Mouse (Mus musculus) cerebellum, adult 2 months (tissue): ENCODE measurements around the gene Oscp1. TPM values are rescaled to one million over a fixed set of nuclear protein-coding genes. Genes with fewer than 3 reads are reported as not detected.

ENCODE experiments used
- DNase-seq, 2 experiments: peaks; one replicate each; pipeline ENCODE4 v3.0.0; 2021
- H3K27ac ChIP-seq: fragments of 200-500 bp; 2 replicates; pipeline ENCODE4 v1.5.1; 2012; ENCODE audit warnings: low read length, control low read depth, inconsistent platforms; ENCODE audit not compliant: insufficient read depth
- H3K27me3 ChIP-seq: fragments of 200-500 bp; 2 replicates; pipeline ENCODE4 v1.6.1; 2012; ENCODE audit warnings: inconsistent platforms, mild to moderate bottlenecking, low read length, moderate library complexity; ENCODE audit not compliant: control insufficient read depth, insufficient read depth
- H3K4me1 ChIP-seq: fragments of 200-500 bp; 2 replicates; pipeline ENCODE4 v1.6.1; 2011; ENCODE audit warnings: low read length; ENCODE audit not compliant: control insufficient read depth, insufficient read depth
- H3K4me3 ChIP-seq: fragments of 200-500 bp; replicated peaks from 2 replicates; pipeline ENCODE3; 2011; ENCODE audit warnings: mild to moderate bottlenecking, low read depth, low read length, control low read depth; ENCODE audit not compliant: insufficient read depth
- CTCF ChIP-seq: fragments of 200-500 bp; IDR thresholded peaks from 2 replicates; pipeline ENCODE4 v1.5.1; 2011; ENCODE audit warnings: low read depth, mild to moderate bottlenecking, control low read depth, low read length, moderate library complexity, borderline replicate concordance; ENCODE audit not compliant: insufficient read depth
- POLR2A ChIP-seq: fragments of 200-500 bp; IDR thresholded peaks from 2 replicates; pipeline ENCODE4 v1.6.1; 2011; ENCODE audit warnings: low read length, control low read depth, borderline replicate concordance; ENCODE audit not compliant: insufficient read depth
- WGBS: fragments of 180-500 bp; shearing (Covaris S2); methylation state at CpG from one replicate; pipeline ENCODE4 v1.1.7; 2018; 5-methylcytosine and 5-hydroxymethylcytosine counted together
- polyA plus RNA-seq: library from polyadenylated mRNA; depleted of rRNA; stranded (reverse); fragments of >200 nt; gene quantifications from 2 replicates; pipeline ENCODE4 v1.2.3, GENCODE M21; 2012

The Oscp1 gene
- polyA plus RNA-seq, 1 experiment: 12.8 TPM

DNA sequence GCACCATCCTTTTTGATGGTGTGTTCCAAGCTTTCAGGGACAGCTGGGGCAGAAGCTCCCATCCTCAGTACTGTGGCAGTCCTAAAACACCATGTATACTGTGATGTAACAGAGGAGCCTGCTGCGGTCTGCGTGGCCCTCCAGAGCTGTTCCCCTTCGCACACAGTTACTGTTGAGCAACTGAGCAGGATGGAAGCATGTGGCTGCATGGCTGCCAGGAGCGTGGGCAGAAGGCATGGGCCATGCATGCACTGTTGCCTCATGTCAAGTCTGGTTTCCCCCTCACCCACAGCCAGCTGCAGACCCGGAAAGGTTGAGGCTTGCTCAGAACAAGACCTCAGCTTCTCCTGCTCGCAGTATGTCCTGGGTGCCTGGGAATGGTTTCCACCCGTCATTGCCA, 6.9 kb downstream of the Oscp1 start:
- Histone ChIP-seq H3K4me1 (peaks cover 15% of the 10 kb centered on the region), H3K4me3 (no peak overlapping the region), H3K27ac (no peak overlapping the region), H3K27me3 (no peaks in the 10 kb centered on the region)
- TF ChIP-seq CTCF (no peak), POLR2A (no peak)
- no peak for DNase-seq
- 91% methylated on average over 7 of the region's 7 CpGs for WGBS

DNA sequence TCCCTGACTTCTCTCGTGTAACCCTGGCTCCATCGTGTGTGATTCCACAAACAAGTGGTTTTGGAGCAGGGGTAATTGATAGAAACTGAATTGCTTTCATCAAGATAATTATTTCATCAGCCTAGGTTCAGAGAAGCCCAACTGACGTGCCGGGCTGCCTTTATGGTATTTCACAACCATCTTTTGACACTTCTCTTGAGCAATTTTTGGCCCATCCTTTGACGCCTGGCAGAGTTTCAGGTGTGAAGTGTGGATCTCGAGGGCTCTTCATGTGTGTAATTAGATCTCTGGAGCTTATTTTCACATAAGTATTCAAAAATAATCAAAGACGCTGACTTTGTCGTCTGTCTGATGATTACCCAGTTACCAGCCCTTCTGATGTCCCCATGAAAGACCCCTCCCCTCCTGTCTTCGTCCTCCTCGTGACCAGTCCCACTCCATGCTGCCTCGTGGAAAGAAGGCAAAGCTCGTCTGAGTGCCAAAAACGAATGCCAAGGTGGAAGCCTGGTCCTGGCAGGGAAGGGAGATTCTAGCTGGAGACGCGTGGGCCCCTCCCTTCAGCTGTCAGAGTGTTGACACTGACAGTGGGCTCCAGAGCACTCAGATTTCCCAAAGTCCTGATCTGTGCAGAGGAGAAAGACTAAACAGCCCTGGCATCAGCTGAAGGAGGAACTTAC, 9.2 kb downstream of the Oscp1 start:
- 11% methylated on average over 15 of the region's 15 CpGs for WGBS
- H3K27ac ChIP-seq: no peak overlapping the region; the same call in 1 of the 2 replicates
- DNase-seq: peak; percentile 53 to 64
- H3K4me1 ChIP-seq: peaks cover 15% of the 10 kb centered on the region
- no peak overlapping the region for H3K4me3 ChIP-seq
- TF ChIP-seq POLR2A (no peak), CTCF (no peak)
- no peaks in the 10 kb centered on the region for H3K27me3 ChIP-seq

DNA sequence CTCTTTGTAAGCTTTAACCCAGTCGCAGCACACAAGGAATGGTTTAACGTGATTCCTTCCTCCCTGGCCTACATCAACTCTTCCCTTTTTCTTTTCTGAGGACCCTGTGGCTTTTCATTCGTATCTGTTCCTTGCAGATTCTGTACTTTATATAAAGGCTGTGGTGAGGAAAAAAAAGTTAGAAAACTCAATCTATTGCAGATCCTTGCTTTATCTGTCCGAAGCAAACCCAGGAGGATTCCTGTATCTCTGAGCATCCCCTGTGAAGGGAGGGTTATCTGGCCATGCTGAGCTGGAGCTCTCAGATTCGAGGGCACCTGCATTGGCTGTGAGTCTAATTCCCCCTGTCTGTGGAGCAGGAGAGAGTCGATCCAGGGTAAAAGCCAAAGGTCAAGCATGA, 10.5 kb downstream of the Oscp1 start:
- no peaks in the 10 kb centered on the region for H3K27me3 ChIP-seq
- TF ChIP-seq CTCF (no peak), POLR2A (no peak)
- peaks cover 11% of the 10 kb centered on the region for H3K4me1 ChIP-seq
- WGBS: 89% methylated on average over 6 of the region's 6 CpGs
- no peak overlapping the region for H3K27ac ChIP-seq
- no peak for DNase-seq
- H3K4me3 ChIP-seq: no peak overlapping the region

DNA sequence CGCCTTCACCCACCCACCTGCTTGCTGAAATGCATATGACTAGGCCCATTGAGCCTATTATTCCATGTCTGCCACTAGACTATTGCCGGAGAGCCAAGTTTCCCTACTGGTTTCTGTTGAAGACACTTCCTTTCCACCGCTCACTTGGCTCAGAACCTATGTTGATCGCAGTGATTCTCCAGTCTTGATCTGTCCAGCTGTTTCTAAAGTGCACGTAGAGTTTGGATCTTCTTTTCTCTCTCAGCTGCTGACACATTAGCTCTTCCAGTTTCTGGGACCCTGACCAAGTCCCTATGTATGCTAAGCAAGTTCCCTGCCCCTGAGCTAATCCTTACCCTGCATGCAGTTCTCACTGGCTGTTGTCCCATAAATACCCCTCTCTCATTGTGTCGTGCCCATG, 19.5 kb downstream of the Oscp1 start:
- DNase-seq: no peak
- H3K27ac ChIP-seq: no peak overlapping the region
- H3K27me3 ChIP-seq: no peaks in the 10 kb centered on the region
- 63% methylated on average over 6 of the region's 6 CpGs for WGBS
- TF ChIP-seq POLR2A (no peak), CTCF (no peak)
- no peaks in the 10 kb centered on the region; the same call in 1 of the 2 replicates for H3K4me1 ChIP-seq
- H3K4me3 ChIP-seq: no peak overlapping the region

DNA sequence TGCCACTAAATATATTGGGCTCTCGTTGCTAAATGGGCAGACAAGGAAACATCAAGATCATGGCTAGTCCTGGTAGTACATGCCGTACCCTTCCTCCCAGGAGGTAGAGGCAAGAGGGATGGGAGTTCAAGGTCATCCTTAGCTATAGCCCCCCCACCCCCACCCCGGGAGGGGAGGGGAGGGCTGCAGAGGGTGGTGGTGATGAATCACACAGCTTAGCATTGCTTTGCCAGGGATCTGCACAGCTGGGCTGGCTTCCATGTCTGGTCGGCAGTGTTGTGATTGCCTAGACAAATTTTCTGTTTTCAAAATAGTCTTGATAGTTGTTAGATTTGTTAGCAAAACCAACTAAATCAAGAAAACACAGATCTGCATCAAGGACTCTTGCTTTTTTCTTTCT, 20.9 kb downstream of the Oscp1 start:
- no peaks in the 10 kb centered on the region; the same call in 1 of the 2 replicates for H3K4me1 ChIP-seq
- H3K27ac ChIP-seq: no peak overlapping the region
- no peak overlapping the region for H3K4me3 ChIP-seq
- TF ChIP-seq POLR2A (no peak), CTCF (no peak)
- DNase-seq: no peak
- H3K27me3 ChIP-seq: no peaks in the 10 kb centered on the region
- WGBS: 83% methylated on average over 4 of the region's 4 CpGs

DNA sequence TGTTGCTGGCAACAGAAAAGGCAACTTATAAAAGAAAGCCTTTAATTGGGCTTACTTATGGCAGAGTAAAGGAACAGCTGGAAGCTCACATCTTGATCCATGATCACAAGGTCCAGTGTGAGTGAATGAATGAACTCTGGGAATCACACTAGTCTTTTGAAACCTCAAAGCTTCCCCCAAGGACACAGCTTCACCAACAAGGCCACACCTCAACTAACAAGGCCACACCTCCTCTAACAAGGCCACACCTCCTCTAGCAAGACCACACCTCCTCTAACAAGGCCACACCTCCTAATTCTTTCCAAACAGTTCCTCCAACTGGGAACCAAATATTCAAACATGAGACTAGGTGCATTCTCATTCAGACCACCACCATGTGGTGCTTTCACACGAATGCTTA, 23.2 kb downstream of the Oscp1 start:
- no peak for TF ChIP-seq POLR2A
- no peak for DNase-seq
- WGBS: 85% methylated on average over 1 of the region's 1 CpGs

DNA sequence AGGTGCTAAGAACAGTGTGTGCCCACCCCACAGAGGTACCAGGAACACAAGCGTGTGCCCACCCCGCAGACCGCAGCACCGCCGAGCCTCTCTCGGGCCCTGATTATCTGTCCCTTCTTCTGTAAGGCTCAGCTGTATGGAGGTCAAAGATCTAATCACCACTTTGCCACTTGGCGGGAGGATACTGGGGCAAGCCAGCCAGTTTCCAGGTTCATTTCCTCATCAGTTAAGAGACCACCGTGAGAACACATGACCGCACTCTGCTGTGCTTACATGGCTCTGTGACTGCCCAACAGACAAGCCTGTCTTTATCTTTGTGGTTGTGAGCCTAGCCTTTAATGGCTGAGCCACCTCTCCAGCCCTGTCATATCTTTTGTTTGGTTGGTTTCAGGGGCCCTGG, 24.7 kb downstream of the Oscp1 start:
- no peak for DNase-seq
- H3K27me3 ChIP-seq: no peaks in the 10 kb centered on the region
- no peak overlapping the region for H3K27ac ChIP-seq
- WGBS: 94% methylated on average over 9 of the region's 9 CpGs
- no peak overlapping the region for H3K4me3 ChIP-seq
- TF ChIP-seq POLR2A: no peak
- no peak for TF ChIP-seq CTCF
- H3K4me1 ChIP-seq: no peaks in the 10 kb centered on the region

More for the DNA sequence above, 23.2 kb downstream of the Oscp1 start:
- no peak overlapping the region for H3K27ac ChIP-seq
- no peaks in the 10 kb centered on the region for H3K27me3 ChIP-seq
- H3K4me1 ChIP-seq: no peaks in the 10 kb centered on the region; the same call in 1 of the 2 replicates
- H3K4me3 ChIP-seq: no peak overlapping the region

DNA sequence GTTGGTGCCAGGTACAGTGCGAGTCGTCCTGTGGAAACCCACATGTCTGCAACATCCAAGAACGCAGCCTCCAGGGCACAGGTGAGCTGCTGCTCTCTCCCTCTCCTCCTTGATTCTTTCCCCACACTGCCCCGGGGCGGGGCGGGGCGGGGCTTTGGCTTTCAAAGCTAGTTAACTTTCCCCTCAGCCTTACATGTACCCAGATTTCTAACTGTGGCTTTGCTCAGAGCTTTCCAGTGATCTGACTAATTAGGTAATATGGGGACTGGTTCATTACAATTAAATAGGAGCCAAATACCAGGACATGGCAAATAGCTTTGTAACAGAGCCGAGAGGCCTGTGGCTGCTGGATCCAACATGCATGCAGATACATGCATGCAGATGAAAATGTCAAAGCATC, 26.0 kb downstream of the Oscp1 start:
- no peaks in the 10 kb centered on the region for H3K4me1 ChIP-seq
- TF ChIP-seq CTCF (no peak), POLR2A (no peak)
- no peak overlapping the region for H3K27ac ChIP-seq
- no peak for DNase-seq
- WGBS: 85% methylated on average over 8 of the region's 8 CpGs
- no peak overlapping the region for H3K4me3 ChIP-seq
- no peaks in the 10 kb centered on the region for H3K27me3 ChIP-seq
